Mouse (Mus musculus): ENCODE results near the gene Sox5.

- no peak for TF ChIP-seq CTCF (IDR thresholded peaks at IDR 0.05; ENCODE audit: low read depth)
- no peak for TF ChIP-seq EP300 (IDR thresholded peaks at IDR 0.05; ENCODE audit: low read depth)
Observed at GRCm38 (mm10) chr6:144252191-144252718, 529.5 kb downstream of the Sox5 start.

All from liver, embryonic 14.5 days (tissue).